Mouse (Mus musculus) layer of hippocampus, postnatal 10 days (tissue): ENCODE measurements at regions not wholly inside any gene's neighbourhood (a gene's known extent, or its start where the extent isn't known, plus 50 kb on each side); places are given as distances from the start of the nearest gene placed in this dataset.
A peak's percentile ranks its signal among the peaks of the same experiment; 100 is the strongest.

Experiments used
- DNase-seq, 2 experiments: peaks; one replicate each; pipeline ENCODE4 v3.0.0; 2021; ENCODE audit warnings: low spot score in 2 of 2

- DNase-seq: no peak
Observed at GRCm38 (mm10) chr1:15155046-15155445, 938.1 kb downstream of the 4930444P10Rik start.

- no peak for DNase-seq
Observed at GRCm38 (mm10) chr1:15153952-15154351, 939.2 kb downstream of the 4930444P10Rik start.

- DNase-seq: no peak
Observed at GRCm38 (mm10) chr1:15143922-15144591, 949.1 kb downstream of the 4930444P10Rik start.

- DNase-seq: no peak
Observed at GRCm38 (mm10) chr1:15118462-15118861, 974.7 kb downstream of the 4930444P10Rik start.

GRCm38 (mm10) chr1:15111420-15111819, 981.7 kb downstream of the 4930444P10Rik start:
- DNase-seq: no peak

GRCm38 (mm10) chr1:15070331-15070730, 1022.8 kb downstream of the 4930444P10Rik start:
- no peak for DNase-seq

GRCm38 (mm10) chr1:15034047-15034446, 1059.1 kb downstream of the 4930444P10Rik start:
- no peak for DNase-seq

GRCm38 (mm10) chr1:15018460-15018779, 1074.7 kb downstream of the 4930444P10Rik start:
- no peak for DNase-seq

GRCm38 (mm10) chr1:15017689-15018459, 1075.3 kb downstream of the 4930444P10Rik start:
- DNase-seq: no peak

- DNase-seq: no peak
Observed at GRCm38 (mm10) chr1:15007663-15008344, 1085.3 kb downstream of the 4930444P10Rik start.

- DNase-seq: no peak
Observed at GRCm38 (mm10) chr1:14995348-14995747, 1097.8 kb downstream of the 4930444P10Rik start.

- DNase-seq: peak; percentile 19 to 41
Observed at GRCm38 (mm10) chr1:14980093-14980711, 1112.9 kb downstream of the 4930444P10Rik start.
